8 mouse cellular contexts compared by ENCODE assay signal in genomic region chr8:70597417-70598272, GRCm38 (mm10). TPM values are rescaled to one million over a fixed set of nuclear protein-coding genes. Genes with fewer than 3 reads are reported as not detected.
DNase-seq lines count a peak whose midpoint lies in the region; ATAC-seq and TF ChIP-seq lines count a peak whose summit lies in the region.

No protein-coding gene starts in this region.

- H3K27ac ChIP-seq in testis, adult 2 months (ENCODE audit: control insufficient read depth, insufficient read depth, low read depth, low read length) = peak overlapping the region; percentile 26; the same call in 1 of the 2 replicates
- no peak overlapping the region for H3K27ac ChIP-seq in liver, embryonic 13.5 days

- no peaks in the 10 kb centered on the region for H3K9me3 ChIP-seq in liver, embryonic 13.5 days (replicated peaks)

- TF ChIP-seq CTCF in testis, adult 2 months (IDR thresholded peaks at IDR 0.05; ENCODE audit: control insufficient read depth, insufficient read depth, insufficient replicate concordance, low read depth, low read length) = no peak

- H3K9ac ChIP-seq in liver, embryonic 13.5 days = peak overlapping the region; percentile 51

- peak; percentile 39 to 54 for DNase-seq in cerebellum, adult 18-20 months
- no peak for DNase-seq in cerebellum, postnatal 4 days (ENCODE audit: low spot score in 2 of 2)
- no peak for DNase-seq in testis, postnatal 14 days (ENCODE audit: low spot score)
- no peak for DNase-seq in liver, embryonic 13.5 days
- DNase-seq in frontal cortex, postnatal 14 days (ENCODE audit: low spot score in 2 of 2) = no peak
- no peak for DNase-seq in T-cell, adult 2 months (ENCODE audit: low spot score)
- no peak for DNase-seq in layer of hippocampus, postnatal 36 days

- no peaks in the 10 kb centered on the region for H3K36me3 ChIP-seq in testis, adult 2 months (ENCODE audit: control insufficient read depth, insufficient read depth, low read length)
- peaks cover 59% of the 10 kb centered on the region for H3K36me3 ChIP-seq in liver, embryonic 13.5 days

- ATAC-seq in liver, embryonic 13.5 days (ENCODE audit: low read depth) = no peak

- H3K4me3 ChIP-seq in testis, adult 2 months (ENCODE audit: control insufficient read depth, low read depth, low read length) = peak overlapping the region; percentile 50
- H3K4me3 ChIP-seq in liver, embryonic 13.5 days (replicated peaks) = peak overlapping the region; percentile 42

- WGBS in liver, embryonic 13.5 days (ENCODE audit: insufficient replicate concordance) = 62% methylated on average over 65 of the region's 68 CpGs

- H3K4me1 ChIP-seq in testis, adult 2 months (ENCODE audit: control insufficient read depth, insufficient read depth, low read length) = peaks cover 82% of the 10 kb centered on the region
- peaks cover 97% of the 10 kb centered on the region for H3K4me1 ChIP-seq in liver, embryonic 13.5 days (replicated peaks)

- H3K4me2 ChIP-seq in liver, embryonic 13.5 days = peak overlapping the region; percentile 60

- no peaks in the 10 kb centered on the region for H3K27me3 ChIP-seq in testis, adult 2 months (ENCODE audit: control insufficient read depth, insufficient read depth, low read length)
- H3K27me3 ChIP-seq in liver, embryonic 13.5 days = no peaks in the 10 kb centered on the region

- no peak for TF ChIP-seq POLR2A in testis, adult 2 months (IDR thresholded peaks at IDR 0.05; ENCODE audit: control insufficient read depth, low read depth, low read length)

RNA-seq across cellular contexts. Expression of gene Isyna1, which starts 3.5 kb away (rescaled TPM):
- polyA plus RNA-seq in testis, adult 2 months (2012; rRNA removed) = 561 and 588 TPM in 2 replicates
- polyA plus RNA-seq in liver, embryonic 13.5 days (2015; fragmentation: Nextera tagmentation; extraction: Ambion mirVana) = 82.8 and 84.9 TPM in 2 replicates
- total RNA-seq in layer of hippocampus, postnatal 36 days (2021) = 10 to 100 TPM; 42.9 to 54.3 TPM

RNA-seq across cellular contexts. Expression of gene Ssbp4, which starts 11.0 kb away (rescaled TPM):
- polyA plus RNA-seq in testis, adult 2 months (2012; rRNA removed) = 35.6 and 38.9 TPM in 2 replicates
- polyA plus RNA-seq in liver, embryonic 13.5 days (2015; fragmentation: Nextera tagmentation; extraction: Ambion mirVana) = 54.2 and 62.4 TPM in 2 replicates
- 100 to 1,000 TPM; 276 to 279 TPM for total RNA-seq in layer of hippocampus, postnatal 36 days (2021)

RNA-seq across cellular contexts. Expression of gene Lrrc25, which starts 18.3 kb away (rescaled TPM):
- 1.4 TPM in 2 replicates for polyA plus RNA-seq in testis, adult 2 months (2012; rRNA removed)
- polyA plus RNA-seq in liver, embryonic 13.5 days (2015; fragmentation: Nextera tagmentation; extraction: Ambion mirVana) = 5.4 and 5.6 TPM in 2 replicates
- total RNA-seq in layer of hippocampus, postnatal 36 days (2021) = 1 to 10 TPM in 1 of 2 experiments, under 1 TPM in 1; 0.33 to 1.0 TPM

RNA-seq across cellular contexts. Expression of gene Gdf15, which starts 34.6 kb away (rescaled TPM):
- polyA plus RNA-seq in testis, adult 2 months (2012; rRNA removed) = 1.3 and 1.4 TPM in 2 replicates
- 3.9 and 4.1 TPM in 2 replicates for polyA plus RNA-seq in liver, embryonic 13.5 days (2015; fragmentation: Nextera tagmentation; extraction: Ambion mirVana)
- total RNA-seq in layer of hippocampus, postnatal 36 days (2021) = not detected

RNA-seq across cellular contexts. Expression of gene Ell, which starts 58.4 kb away (rescaled TPM):
- polyA plus RNA-seq in testis, adult 2 months (2012; rRNA removed) = 42.5 and 43.8 TPM in 2 replicates
- 9.7 and 10.5 TPM in 2 replicates for polyA plus RNA-seq in liver, embryonic 13.5 days (2015; fragmentation: Nextera tagmentation; extraction: Ambion mirVana)
- total RNA-seq in layer of hippocampus, postnatal 36 days (2021) = 10 to 100 TPM; 18.6 to 23.4 TPM

Comparison
In these comparisons a context has a peak if more than half of its experiments do, and no peak if none do; other contexts are left out.
1. DNase-seq: peak in cerebellum, adult 18-20 months (2 of 2); none in cerebellum, postnatal 4 days (0 of 2), testis, postnatal 14 days (single experiment), liver, embryonic 13.5 days (single experiment), frontal cortex, postnatal 14 days (0 of 2), T-cell, adult 2 months (single experiment) and layer of hippocampus, postnatal 36 days (0 of 2).